Mouse (Mus musculus): ENCODE data around the gene Rrbp1. TPM values are rescaled to one million over a fixed set of nuclear protein-coding genes. Genes with fewer than 3 reads are reported as not detected.
A peak's percentile ranks its signal among the peaks of the same experiment; 100 is the strongest.

Gene Rrbp1
- polyA plus RNA-seq, 1 experiment from 2014 or later = 130 TPM

- ATAC-seq (ENCODE audit: insufficient read depth, low FRiP score, low read depth) = no peak
- H3K9ac ChIP-seq = no peak overlapping the region
- no peaks in the 10 kb centered on the region for H3K27me3 ChIP-seq (replicated peaks)
- H3K27ac ChIP-seq = no peak overlapping the region
- H3K36me3 ChIP-seq = no peaks in the 10 kb centered on the region
- 37% methylated on average over 2 of the region's 2 CpGs for WGBS
- H3K9me3 ChIP-seq = no peaks in the 10 kb centered on the region
- no peak overlapping the region for H3K4me2 ChIP-seq
- peaks cover 45% of the 10 kb centered on the region for H3K4me1 ChIP-seq
- H3K4me3 ChIP-seq (replicated peaks) = no peak overlapping the region
Measured at GRCm38 (mm10) chr2:144003544-144003943, 7.5 kb downstream of the Rrbp1 start.

- no peak for ATAC-seq (ENCODE audit: insufficient read depth, low FRiP score, low read depth)
Measured at GRCm38 (mm10) chr2:144002229-144002984, 8.7 kb downstream of the Rrbp1 start.

GRCm38 (mm10) chr2:143992977-143993376, 18.1 kb downstream of the Rrbp1 start:
- Histone ChIP-seq H3K9me3 (no peaks in the 10 kb centered on the region), H3K4me1 (no peaks in the 10 kb centered on the region)
- 80% methylated on average over 1 of the region's 1 CpGs for WGBS

More at GRCm38 (mm10) chr2:144002229-144002984, 8.7 kb downstream of the Rrbp1 start:
- Histone ChIP-seq H3K9ac (no peak overlapping the region), H3K36me3 (no peaks in the 10 kb centered on the region), H3K4me3 (replicated peaks) (no peak overlapping the region), H3K4me2 (no peak overlapping the region), H3K27ac (no peak overlapping the region), H3K27me3 (replicated peaks) (no peaks in the 10 kb centered on the region), H3K4me1 (peaks cover 38% of the 10 kb centered on the region), H3K9me3 (no peaks in the 10 kb centered on the region)
- 84% methylated on average over 5 of the region's 5 CpGs for whole genome bisulfite sequencing

GRCm38 (mm10) chr2:143991964-143992672, 18.9 kb downstream of the Rrbp1 start:
- H3K36me3 ChIP-seq = peaks cover 6% of the 10 kb centered on the region; the same call in 1 of the 2 replicates
- 75% methylated on average over 7 of the region's 7 CpGs for WGBS
- no peak overlapping the region for H3K9ac ChIP-seq
- H3K4me1 ChIP-seq = no peaks in the 10 kb centered on the region
- ATAC-seq (ENCODE audit: insufficient read depth, low FRiP score, low read depth) = no peak
- no peak overlapping the region for H3K27ac ChIP-seq
- no peak overlapping the region for H3K4me2 ChIP-seq
- H3K9me3 ChIP-seq = no peaks in the 10 kb centered on the region
- H3K4me3 ChIP-seq (replicated peaks) = no peak overlapping the region
- H3K27me3 ChIP-seq (replicated peaks) = no peaks in the 10 kb centered on the region

More at GRCm38 (mm10) chr2:143992977-143993376, 18.1 kb downstream of the Rrbp1 start:
- no peaks in the 10 kb centered on the region for H3K27me3 ChIP-seq (replicated peaks)
- H3K27ac ChIP-seq = no peak overlapping the region
- ATAC-seq (ENCODE audit: insufficient read depth, low FRiP score, low read depth) = no peak
- H3K9ac ChIP-seq = no peak overlapping the region
- no peak overlapping the region for H3K4me2 ChIP-seq
- H3K36me3 ChIP-seq = no peaks in the 10 kb centered on the region
- no peak overlapping the region for H3K4me3 ChIP-seq (replicated peaks)

- Histone ChIP-seq H3K27me3 (replicated peaks) (no peaks in the 10 kb centered on the region), H3K9me3 (no peaks in the 10 kb centered on the region), H3K4me3 (replicated peaks) (no peak overlapping the region), H3K4me1 (no peaks in the 10 kb centered on the region), H3K27ac (no peak overlapping the region), H3K4me2 (no peak overlapping the region), H3K36me3 (peaks cover 6% of the 10 kb centered on the region; the same call in 1 of the 2 replicates), H3K9ac (no peak overlapping the region)
- WGBS = 52% methylated on average over 1 of the region's 1 CpGs
- no peak for ATAC-seq (ENCODE audit: insufficient read depth, low FRiP score, low read depth)
Measured at GRCm38 (mm10) chr2:143990997-143991396, 20.1 kb downstream of the Rrbp1 start.

GRCm38 (mm10) chr2:143988016-143988415, 23.0 kb downstream of the Rrbp1 start:
- H3K9ac ChIP-seq = no peak overlapping the region
- no peaks in the 10 kb centered on the region for H3K27me3 ChIP-seq (replicated peaks)
- ATAC-seq (ENCODE audit: insufficient read depth, low FRiP score, low read depth) = no peak
- no peak overlapping the region for H3K4me2 ChIP-seq
- no peak overlapping the region for H3K27ac ChIP-seq
- peaks cover 12% of the 10 kb centered on the region; the same call in 1 of the 2 replicates for H3K36me3 ChIP-seq
- no peak overlapping the region for H3K4me3 ChIP-seq (replicated peaks)
- 88% methylated on average over 3 of the region's 3 CpGs for WGBS
- H3K4me1 ChIP-seq = no peaks in the 10 kb centered on the region
- no peaks in the 10 kb centered on the region for H3K9me3 ChIP-seq

- ATAC-seq (ENCODE audit: insufficient read depth, low FRiP score, low read depth) = no peak
- Histone ChIP-seq H3K27me3 (replicated peaks) (no peaks in the 10 kb centered on the region), H3K36me3 (peaks cover 12% of the 10 kb centered on the region; the same call in 1 of the 2 replicates)
Measured at GRCm38 (mm10) chr2:143987485-143987884, 23.6 kb downstream of the Rrbp1 start.

GRCm38 (mm10) chr2:143983482-143983881, 27.6 kb downstream of the Rrbp1 start:
- Histone ChIP-seq H3K36me3 (peaks cover 22% of the 10 kb centered on the region; the same call in 1 of the 2 replicates), H3K4me2 (no peak overlapping the region)
- 57% methylated on average over 2 of the region's 2 CpGs for WGBS

More at GRCm38 (mm10) chr2:143987485-143987884, 23.6 kb downstream of the Rrbp1 start:
- Histone ChIP-seq H3K4me3 (replicated peaks) (no peak overlapping the region), H3K9me3 (no peaks in the 10 kb centered on the region), H3K4me2 (no peak overlapping the region), H3K4me1 (no peaks in the 10 kb centered on the region), H3K9ac (no peak overlapping the region), H3K27ac (no peak overlapping the region)
- WGBS = 74% methylated on average over 2 of the region's 2 CpGs

GRCm38 (mm10) chr2:143982901-143983300, 28.2 kb downstream of the Rrbp1 start:
- H3K9me3 ChIP-seq = no peaks in the 10 kb centered on the region
- 0 out of 2 replicates have a peak, but pooled peaks have one; percentile 19 for ATAC-seq (ENCODE audit: insufficient read depth, low FRiP score, low read depth)
- H3K9ac ChIP-seq = no peak overlapping the region
- H3K4me1 ChIP-seq = no peaks in the 10 kb centered on the region
- no peak overlapping the region for H3K27ac ChIP-seq
- 48% methylated on average over 3 of the region's 3 CpGs for WGBS
- no peaks in the 10 kb centered on the region for H3K27me3 ChIP-seq (replicated peaks)
- peaks cover 22% of the 10 kb centered on the region; the same call in 1 of the 2 replicates for H3K36me3 ChIP-seq
- no peak overlapping the region for H3K4me3 ChIP-seq (replicated peaks)
- no peak overlapping the region for H3K4me2 ChIP-seq

More at GRCm38 (mm10) chr2:143983482-143983881, 27.6 kb downstream of the Rrbp1 start:
- Histone ChIP-seq H3K4me1 (no peaks in the 10 kb centered on the region), H3K9me3 (no peaks in the 10 kb centered on the region), H3K4me3 (replicated peaks) (no peak overlapping the region), H3K27me3 (replicated peaks) (no peaks in the 10 kb centered on the region), H3K27ac (no peak overlapping the region), H3K9ac (no peak overlapping the region)
- no peak for ATAC-seq (ENCODE audit: insufficient read depth, low FRiP score, low read depth)

- no peak for ATAC-seq (ENCODE audit: insufficient read depth, low FRiP score, low read depth)
- Histone ChIP-seq H3K9me3 (no peaks in the 10 kb centered on the region), H3K27me3 (replicated peaks) (no peaks in the 10 kb centered on the region), H3K27ac (no peak overlapping the region), H3K4me1 (no peaks in the 10 kb centered on the region), H3K4me3 (replicated peaks) (no peak overlapping the region), H3K36me3 (peaks cover 17% of the 10 kb centered on the region; the same call in 1 of the 2 replicates), H3K4me2 (no peak overlapping the region), H3K9ac (no peak overlapping the region)
- WGBS = 78% methylated on average over 4 of the region's 4 CpGs
Measured at GRCm38 (mm10) chr2:143982152-143982551, 28.9 kb downstream of the Rrbp1 start.

- H3K36me3 ChIP-seq = peaks cover 16% of the 10 kb centered on the region; the same call in 1 of the 2 replicates
- ATAC-seq (ENCODE audit: insufficient read depth, low FRiP score, low read depth) = peak; percentile 41; the same call in 1 of the 2 replicates
Measured at GRCm38 (mm10) chr2:143980781-143981398, 30.2 kb downstream of the Rrbp1 start.

More at GRCm38 (mm10) chr2:143980781-143981398, 30.2 kb downstream of the Rrbp1 start:
- Histone ChIP-seq H3K4me3 (replicated peaks) (no peak overlapping the region), H3K4me2 (no peak overlapping the region), H3K27ac (no peak overlapping the region), H3K4me1 (no peaks in the 10 kb centered on the region), H3K9me3 (no peaks in the 10 kb centered on the region), H3K9ac (no peak overlapping the region), H3K27me3 (replicated peaks) (no peaks in the 10 kb centered on the region)
- WGBS = 34% methylated on average over 6 of the region's 6 CpGs

Measured in stomach, embryonic 15.5 days (tissue).